Mouse (Mus musculus): ENCODE measurements around the gene Vps37c. TPM values are rescaled to one million over a fixed set of nuclear protein-coding genes. Genes with fewer than 3 reads are reported as not detected.

The Vps37c gene
- polyA plus RNA-seq, 1 experiment from 2014 or later, result 35.9 TPM

DNA sequence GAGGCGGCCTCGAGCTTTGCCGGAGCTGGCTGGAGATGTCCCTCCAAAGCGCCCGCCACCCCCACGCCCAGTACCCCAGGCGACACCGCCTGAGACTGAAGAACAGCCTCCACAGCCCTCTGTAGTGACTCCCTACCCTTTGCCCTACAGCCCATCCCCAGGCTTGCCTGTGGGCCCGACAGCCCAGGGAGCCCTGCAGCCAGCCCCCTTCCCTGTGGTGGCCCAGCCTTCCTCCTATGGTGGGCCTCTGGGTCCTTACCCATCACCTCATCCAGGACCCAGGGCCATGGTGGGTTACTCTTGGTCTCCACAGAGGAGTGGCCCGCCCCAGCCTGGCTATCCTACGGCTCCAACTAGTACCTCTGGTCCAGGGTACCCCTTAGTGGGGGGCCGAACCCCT lies 24.1 kb downstream of the Vps37c start:
- no peak for ATAC-seq (ENCODE audit: low read depth)
- H3K27me3 ChIP-seq (replicated peaks; ENCODE audit: control insufficient read depth, insufficient read depth, low read length), result no peaks in the 10 kb centered on the region
- H3K9me3 ChIP-seq (ENCODE audit: control insufficient read depth, low read length), result no peaks in the 10 kb centered on the region
- no peak for DNase-seq (ENCODE audit: low spot score)
- no peak overlapping the region for H3K27ac ChIP-seq (replicated peaks; ENCODE audit: low read depth, low read length)
- H3K4me1 ChIP-seq (ENCODE audit: control insufficient read depth, insufficient read depth, low read length), result peaks cover 12% of the 10 kb centered on the region; the same call in 1 of the 2 replicates
- no peak overlapping the region for H3K9ac ChIP-seq (ENCODE audit: low read depth, low read length)
- H3K4me3 ChIP-seq (ENCODE audit: low read depth, low read length), result no peak overlapping the region
- 89% methylated on average over 12 of the region's 12 CpGs for WGBS
- peaks cover 62% of the 10 kb centered on the region for H3K36me3 ChIP-seq (ENCODE audit: control insufficient read depth, insufficient read depth, low read length)
- H3K4me2 ChIP-seq (ENCODE audit: low read depth, low read length), result no peak overlapping the region

DNA sequence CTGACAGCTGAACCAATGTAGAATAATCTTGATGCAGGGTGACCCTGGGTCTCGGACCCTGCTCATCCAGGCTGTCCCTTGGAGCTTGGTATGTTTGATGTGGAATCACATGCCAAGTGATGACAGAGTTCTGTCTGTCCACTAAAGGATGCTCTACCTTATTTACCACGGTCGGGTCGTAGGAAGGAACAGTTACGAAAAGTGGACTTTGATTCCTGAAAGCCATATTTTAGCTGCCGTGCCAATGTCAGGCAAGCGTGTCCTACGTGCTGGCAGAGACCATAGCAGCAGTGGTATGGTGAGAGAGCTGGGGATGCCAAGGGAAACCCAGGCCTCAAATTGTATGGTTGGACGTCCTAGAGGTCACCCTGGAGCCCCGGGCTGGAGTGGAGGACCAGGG lies 25.0 kb downstream of the Vps37c start:
- WGBS, result 92% methylated on average over 10 of the region's 10 CpGs
- Histone ChIP-seq H3K27me3 (replicated peaks; ENCODE audit: control insufficient read depth, insufficient read depth, low read length) (no peaks in the 10 kb centered on the region), H3K4me3 (ENCODE audit: low read depth, low read length) (no peak overlapping the region), H3K36me3 (ENCODE audit: control insufficient read depth, insufficient read depth, low read length) (peaks cover 53% of the 10 kb centered on the region), H3K4me2 (ENCODE audit: low read depth, low read length) (no peak overlapping the region), H3K9me3 (ENCODE audit: control insufficient read depth, low read length) (no peaks in the 10 kb centered on the region), H3K4me1 (ENCODE audit: control insufficient read depth, insufficient read depth, low read length) (peaks cover 12% of the 10 kb centered on the region; the same call in 1 of the 2 replicates), H3K9ac (ENCODE audit: low read depth, low read length) (no peak overlapping the region), H3K27ac (replicated peaks; ENCODE audit: low read depth, low read length) (no peak overlapping the region)
- ATAC-seq (ENCODE audit: low read depth) (no peak), DNase-seq (ENCODE audit: low spot score) (no peak)

DNA sequence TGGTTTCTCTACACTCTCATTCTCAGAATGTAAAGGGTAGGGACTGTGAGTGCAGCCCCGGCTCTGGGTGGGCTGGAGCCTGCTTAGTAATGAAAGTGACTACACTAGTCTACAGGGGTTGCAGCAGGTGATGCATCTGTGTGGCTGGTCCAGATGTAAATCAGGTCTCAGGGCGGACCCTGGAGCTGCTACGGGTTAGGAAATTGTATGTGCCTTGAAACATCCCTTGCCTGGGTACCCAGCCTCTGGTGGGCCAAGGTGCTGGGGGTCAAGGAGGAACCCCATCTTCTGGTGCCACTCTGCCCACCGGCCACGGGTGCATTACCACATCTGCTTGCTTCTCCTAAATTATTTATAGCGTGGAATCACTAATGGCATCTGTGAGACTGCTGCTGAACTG lies 25.6 kb downstream of the Vps37c start:
- Histone ChIP-seq H3K27me3 (replicated peaks; ENCODE audit: control insufficient read depth, insufficient read depth, low read length) (no peaks in the 10 kb centered on the region), H3K4me1 (ENCODE audit: control insufficient read depth, insufficient read depth, low read length) (peaks cover 8% of the 10 kb centered on the region; the same call in 1 of the 2 replicates), H3K36me3 (ENCODE audit: control insufficient read depth, insufficient read depth, low read length) (peaks cover 48% of the 10 kb centered on the region), H3K9ac (ENCODE audit: low read depth, low read length) (no peak overlapping the region), H3K27ac (replicated peaks; ENCODE audit: low read depth, low read length) (peak overlapping the region; percentile 10; the same call in 1 of the 2 replicates), H3K4me3 (ENCODE audit: low read depth, low read length) (no peak overlapping the region), H3K4me2 (ENCODE audit: low read depth, low read length) (no peak overlapping the region), H3K9me3 (ENCODE audit: control insufficient read depth, low read length) (no peaks in the 10 kb centered on the region)
- WGBS, result 82% methylated on average over 6 of the region's 6 CpGs
- DNase-seq (ENCODE audit: low spot score) (no peak), ATAC-seq (ENCODE audit: low read depth) (no peak)

DNA sequence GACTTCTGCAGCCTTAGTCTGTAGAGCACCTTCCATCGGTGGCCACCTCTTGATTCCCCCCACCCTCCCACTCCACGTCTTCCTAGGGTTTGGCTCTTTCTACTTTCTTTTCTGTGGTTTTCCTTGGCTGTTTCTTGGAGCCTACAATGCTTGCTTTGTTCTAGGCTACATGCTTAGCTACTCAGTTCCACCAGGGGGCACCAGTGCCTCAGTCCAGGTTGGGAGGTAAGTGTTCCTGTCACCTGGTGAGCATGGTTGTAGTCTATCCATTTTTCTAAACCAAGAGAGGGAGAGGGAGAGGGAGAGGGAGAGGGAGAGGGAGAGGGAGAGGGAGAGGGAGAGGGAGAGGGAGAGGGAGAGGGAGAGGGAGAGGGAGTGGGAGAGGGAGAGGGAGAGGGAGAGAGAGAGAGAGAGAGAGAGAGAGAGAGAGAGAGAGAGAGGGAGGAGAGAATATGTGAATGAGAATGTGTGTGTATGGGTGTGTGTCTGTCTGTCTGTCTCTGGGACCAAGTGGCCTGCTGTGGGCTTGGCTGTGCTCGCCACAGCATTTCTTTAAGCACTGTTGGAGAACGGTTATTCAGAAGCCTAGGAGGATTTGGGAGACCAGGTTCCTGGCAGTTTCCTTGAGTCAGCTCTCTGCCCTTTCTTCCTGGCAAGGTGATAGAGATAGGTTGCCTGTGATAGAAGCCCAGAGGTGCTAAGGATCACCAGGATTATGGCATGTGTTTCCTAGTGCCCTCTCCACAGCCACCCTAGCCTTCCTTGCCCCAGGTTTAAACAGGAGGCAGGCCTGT lies 26.3 kb downstream of the Vps37c start:
- no peaks in the 10 kb centered on the region for H3K9me3 ChIP-seq (ENCODE audit: control insufficient read depth, low read length)
- peaks cover 4% of the 10 kb centered on the region; the same call in 1 of the 2 replicates for H3K4me1 ChIP-seq (ENCODE audit: control insufficient read depth, insufficient read depth, low read length)
- H3K4me2 ChIP-seq (ENCODE audit: low read depth, low read length), result no peak overlapping the region
- ATAC-seq (ENCODE audit: low read depth), result peak; percentile 51; the same call in 1 of the 2 replicates
- WGBS, result 31% methylated on average over 4 of the region's 4 CpGs
- H3K27ac ChIP-seq (replicated peaks; ENCODE audit: low read depth, low read length), result peak overlapping the region; percentile 10; the same call in 1 of the 2 replicates
- peaks cover 46% of the 10 kb centered on the region for H3K36me3 ChIP-seq (ENCODE audit: control insufficient read depth, insufficient read depth, low read length)
- H3K9ac ChIP-seq (ENCODE audit: low read depth, low read length), result no peak overlapping the region
- H3K27me3 ChIP-seq (replicated peaks; ENCODE audit: control insufficient read depth, insufficient read depth, low read length), result no peaks in the 10 kb centered on the region
- peak; percentile 83 for DNase-seq (ENCODE audit: low spot score)
- H3K4me3 ChIP-seq (ENCODE audit: low read depth, low read length), result no peak overlapping the region

DNA sequence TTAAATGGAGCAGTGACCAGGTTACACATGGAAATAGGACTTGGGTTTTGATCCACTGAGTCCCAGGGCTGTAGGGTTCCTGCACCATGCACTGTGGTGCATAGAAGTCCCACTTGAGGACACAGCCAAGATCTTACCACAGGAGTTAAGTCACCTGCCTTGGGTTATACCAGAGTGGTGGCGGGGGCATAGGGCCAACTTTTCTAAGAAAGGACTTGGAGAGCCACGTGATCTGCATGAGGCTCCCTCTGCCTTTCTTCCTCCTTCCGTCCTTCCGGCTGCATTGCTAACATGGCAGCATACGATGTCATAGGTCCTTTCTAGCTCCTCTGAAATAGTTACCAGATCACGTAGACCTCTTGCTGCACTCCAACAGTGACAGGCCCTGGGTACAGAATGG lies 26.9 kb downstream of the Vps37c start:
- H3K4me2 ChIP-seq (ENCODE audit: low read depth, low read length), result no peak overlapping the region
- no peak overlapping the region for H3K27ac ChIP-seq (replicated peaks; ENCODE audit: low read depth, low read length)
- no peaks in the 10 kb centered on the region for H3K9me3 ChIP-seq (ENCODE audit: control insufficient read depth, low read length)
- DNase-seq (ENCODE audit: low spot score) (no peak), ATAC-seq (ENCODE audit: low read depth) (no peak)
- H3K27me3 ChIP-seq (replicated peaks; ENCODE audit: control insufficient read depth, insufficient read depth, low read length), result no peaks in the 10 kb centered on the region
- H3K9ac ChIP-seq (ENCODE audit: low read depth, low read length), result no peak overlapping the region
- peaks cover 8% of the 10 kb centered on the region; the same call in 1 of the 2 replicates for H3K4me1 ChIP-seq (ENCODE audit: control insufficient read depth, insufficient read depth, low read length)
- peaks cover 40% of the 10 kb centered on the region for H3K36me3 ChIP-seq (ENCODE audit: control insufficient read depth, insufficient read depth, low read length)
- H3K4me3 ChIP-seq (ENCODE audit: low read depth, low read length), result no peak overlapping the region
- 90% methylated on average over 6 of the region's 6 CpGs for WGBS

DNA sequence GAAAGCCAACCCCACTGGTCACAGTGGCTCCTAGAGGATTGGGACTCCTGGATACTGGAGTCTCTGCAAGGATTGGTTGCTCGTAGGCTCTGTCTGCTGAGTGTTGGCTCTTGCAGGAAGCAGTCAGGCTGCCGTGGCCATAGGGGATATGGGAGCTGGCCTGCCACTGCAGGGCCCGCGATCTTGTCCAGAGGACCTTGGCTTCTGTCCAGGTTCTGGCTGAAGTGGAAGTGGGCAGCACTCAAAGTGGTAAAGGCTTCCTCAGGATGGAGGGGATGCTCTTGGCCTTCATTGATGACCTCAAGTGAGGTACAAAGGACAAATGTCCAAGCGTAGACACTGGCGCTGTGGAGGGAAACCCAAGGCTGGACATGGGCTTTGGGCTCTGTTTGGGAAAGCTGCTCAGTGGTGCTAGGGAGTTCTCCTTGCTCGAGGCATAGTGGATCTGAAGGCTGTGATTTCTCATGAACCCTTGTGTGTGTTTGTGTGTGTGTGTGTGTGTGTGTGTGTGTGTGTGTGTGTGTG lies 29.8 kb downstream of the Vps37c start:
- Histone ChIP-seq H3K9ac (ENCODE audit: low read depth, low read length) (no peak overlapping the region), H3K4me3 (ENCODE audit: low read depth, low read length) (no peak overlapping the region), H3K4me2 (ENCODE audit: low read depth, low read length) (no peak overlapping the region), H3K9me3 (ENCODE audit: control insufficient read depth, low read length) (no peaks in the 10 kb centered on the region), H3K27ac (replicated peaks; ENCODE audit: low read depth, low read length) (no peak overlapping the region), H3K4me1 (ENCODE audit: control insufficient read depth, insufficient read depth, low read length) (peaks cover 10% of the 10 kb centered on the region; the same call in 1 of the 2 replicates), H3K36me3 (ENCODE audit: control insufficient read depth, insufficient read depth, low read length) (peaks cover 11% of the 10 kb centered on the region; the same call in 1 of the 2 replicates), H3K27me3 (replicated peaks; ENCODE audit: control insufficient read depth, insufficient read depth, low read length) (no peaks in the 10 kb centered on the region)
- no peak for ATAC-seq (ENCODE audit: low read depth)
- WGBS, result 75% methylated on average over 7 of the region's 7 CpGs
- DNase-seq (ENCODE audit: low spot score), result no peak

DNA sequence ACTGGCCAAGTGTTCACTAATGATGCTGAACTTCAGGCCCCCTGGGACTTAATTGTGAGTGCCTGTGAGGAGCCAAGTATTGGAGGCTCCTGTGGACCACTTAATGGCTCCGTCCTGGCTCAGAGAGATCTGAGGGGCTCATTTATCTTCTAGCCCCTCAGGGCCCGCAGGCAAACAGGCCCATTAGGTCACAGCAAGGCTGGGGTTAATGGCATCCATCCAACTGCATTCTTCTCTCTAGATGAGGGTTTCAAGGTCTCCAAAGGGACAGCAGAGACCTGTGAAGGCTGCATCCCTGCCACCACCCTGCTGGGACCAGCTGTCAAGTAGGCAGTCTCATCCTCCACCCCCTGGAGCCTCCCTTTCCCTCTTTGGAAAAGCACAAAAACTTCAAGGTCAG lies 31.2 kb downstream of the Vps37c start:
- DNase-seq (ENCODE audit: low spot score), result no peak
- ATAC-seq (ENCODE audit: low read depth), result peak; percentile 17; the same call in 1 of the 2 replicates
- Histone ChIP-seq H3K9me3 (ENCODE audit: control insufficient read depth, low read length) (no peaks in the 10 kb centered on the region), H3K4me2 (ENCODE audit: low read depth, low read length) (no peak overlapping the region), H3K27me3 (replicated peaks; ENCODE audit: control insufficient read depth, insufficient read depth, low read length) (no peaks in the 10 kb centered on the region), H3K9ac (ENCODE audit: low read depth, low read length) (no peak overlapping the region), H3K4me3 (ENCODE audit: low read depth, low read length) (no peak overlapping the region), H3K27ac (replicated peaks; ENCODE audit: low read depth, low read length) (no peak overlapping the region), H3K36me3 (ENCODE audit: control insufficient read depth, insufficient read depth, low read length) (no peaks in the 10 kb centered on the region), H3K4me1 (ENCODE audit: control insufficient read depth, insufficient read depth, low read length) (peaks cover 19% of the 10 kb centered on the region; the same call in 1 of the 2 replicates)
- 15% methylated on average over 2 of the region's 2 CpGs for WGBS

DNA sequence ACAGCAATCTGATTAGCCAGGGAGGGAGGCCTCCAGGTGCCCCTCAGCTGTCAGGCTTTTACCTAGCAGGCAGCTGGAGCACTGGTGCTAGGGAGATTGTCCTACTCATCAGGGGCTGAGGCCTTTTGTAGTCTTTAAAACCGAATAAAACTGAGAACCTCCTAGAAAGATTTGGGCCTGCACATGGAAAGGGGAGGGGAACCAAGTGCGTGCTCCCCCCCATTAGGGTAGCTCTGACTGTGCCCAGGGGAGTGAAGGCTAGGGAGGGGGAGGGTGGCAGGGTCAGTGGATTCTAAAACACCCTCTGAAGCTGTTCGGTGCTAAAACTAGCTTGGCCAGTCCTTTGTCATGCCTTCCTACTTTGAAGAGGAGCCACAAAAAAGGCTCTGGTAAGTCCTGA lies 32.0 kb downstream of the Vps37c start:
- Histone ChIP-seq H3K9ac (ENCODE audit: low read depth, low read length) (no peak overlapping the region), H3K27me3 (replicated peaks; ENCODE audit: control insufficient read depth, insufficient read depth, low read length) (no peaks in the 10 kb centered on the region), H3K4me3 (ENCODE audit: low read depth, low read length) (no peak overlapping the region), H3K27ac (replicated peaks; ENCODE audit: low read depth, low read length) (no peak overlapping the region), H3K4me1 (ENCODE audit: control insufficient read depth, insufficient read depth, low read length) (peaks cover 19% of the 10 kb centered on the region; the same call in 1 of the 2 replicates), H3K4me2 (ENCODE audit: low read depth, low read length) (no peak overlapping the region), H3K36me3 (ENCODE audit: control insufficient read depth, insufficient read depth, low read length) (no peaks in the 10 kb centered on the region), H3K9me3 (ENCODE audit: control insufficient read depth, low read length) (no peaks in the 10 kb centered on the region)
- DNase-seq (ENCODE audit: low spot score) (no peak), ATAC-seq (ENCODE audit: low read depth) (no peak)
- 23% methylated on average over 3 of the region's 3 CpGs for WGBS
